Mouse (Mus musculus) spleen, adult 18-20 months (tissue): ENCODE results near the gene Olfr538.
"Not testable (repeated sequence)": the region's sequence is repeated elsewhere in the genome, so short reads cannot be mapped to it uniquely, and the experiment has no call there.

ENCODE experiments used
- DNase-seq, 2 experiments: peaks; one replicate each; pipeline ENCODE4 v3.0.0; 2022; ENCODE audit warnings: mixed read lengths in 2 of 2

Olfr538 gene

GRCm38 (mm10) chr7:140567586-140567985, at the start of gene Olfr538:
Gene Olfr538 (plus strand): TSS chr7:140567886.
- no peak for DNase-seq

DNA sequence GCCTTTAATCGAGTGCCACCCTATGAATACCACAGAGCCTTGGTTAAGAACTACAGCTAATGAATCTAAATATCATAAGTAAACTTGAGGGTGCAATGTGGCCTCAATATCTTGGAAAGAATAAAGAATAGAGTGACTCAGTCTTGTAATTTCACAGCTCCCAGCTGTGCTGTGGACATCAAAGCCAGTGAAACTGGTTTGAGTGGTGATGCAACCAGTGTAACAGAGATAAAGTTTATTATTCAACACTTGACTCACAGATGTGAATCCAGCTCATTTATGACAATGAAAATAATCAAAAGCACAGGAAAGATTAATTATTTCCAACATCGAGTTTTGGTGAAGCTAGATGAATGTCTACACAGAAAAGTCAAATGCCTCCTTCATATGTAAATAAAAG, 27.9 kb upstream of the Olfr538 start:
- no peak for DNase-seq

- not testable (repeated sequence) for DNase-seq
Observed at GRCm38 (mm10) chr7:140600969-140601368, 33.3 kb downstream of the Olfr538 start, which contains the start of gene Olfr46. Gene Olfr46 (plus strand): TSS chr7:140601269.
